Mouse (Mus musculus) spleen, adult 2 months (tissue): Measurements from ENCODE around the gene Sart3. TPM values are rescaled to one million over a fixed set of nuclear protein-coding genes. Genes with fewer than 3 reads are reported as not detected.
"Not testable (repeated sequence)": the region's sequence is repeated elsewhere in the genome, so short reads cannot be mapped to it uniquely, and the experiment has no call there.

Source experiments
- DNase-seq, 2 experiments: peaks; one replicate each; pipeline versions ENCODE4 v3.0.0 to v3.0.0-alpha.2; 2012 to 2021; ENCODE audit warnings: low spot score in 2 of 2, low read depth in 1 of 2
- H3K27ac ChIP-seq: fragments of 200-500 bp; 2 replicates; pipeline ENCODE4 v1.5.1; 2012; ENCODE audit warnings: low read length, inconsistent platforms; ENCODE audit not compliant: insufficient read depth
- H3K27me3 ChIP-seq: fragments of 200-500 bp; 2 replicates; pipeline ENCODE4 v1.6.1; 2012; ENCODE audit warnings: mild to moderate bottlenecking, moderate library complexity, low read length, inconsistent platforms; ENCODE audit not compliant: control insufficient read depth, insufficient read depth
- H3K36me3 ChIP-seq: fragments of 200-500 bp; 2 replicates; pipeline ENCODE4 v1.6.1; 2012; ENCODE audit warnings: mild to moderate bottlenecking, low read length, inconsistent platforms; ENCODE audit not compliant: control insufficient read depth, insufficient read depth
- H3K4me1 ChIP-seq: fragments of 200-500 bp; 2 replicates; pipeline ENCODE4 v1.6.1; 2011; ENCODE audit warnings: inconsistent platforms; ENCODE audit not compliant: control insufficient read depth, insufficient read depth, insufficient read length
- H3K4me3 ChIP-seq: fragments of 200-500 bp; 2 replicates; pipeline ENCODE4 v1.5.1; 2011; ENCODE audit warnings: mild to moderate bottlenecking, inconsistent platforms; ENCODE audit not compliant: insufficient read depth, insufficient read length; ENCODE audit errors: extremely low read depth
- CTCF ChIP-seq: fragments of 200-500 bp; IDR thresholded peaks from 2 replicates; pipeline ENCODE4 v1.5.1; 2011; ENCODE audit warnings: mild to moderate bottlenecking, inconsistent platforms; ENCODE audit not compliant: insufficient read depth, insufficient read length, insufficient replicate concordance; ENCODE audit errors: extremely low read depth
- POLR2A ChIP-seq: fragments of 200-500 bp; IDR thresholded peaks from 2 replicates; pipeline ENCODE4 v1.6.1; 2011; ENCODE audit warnings: low read depth, low read length, inconsistent platforms
- WGBS: fragments of 180-500 bp; shearing (Covaris S2); methylation state at CpG from one replicate; pipeline ENCODE4 v1.1.7; 2018; 5-methylcytosine and 5-hydroxymethylcytosine counted together
- polyA plus RNA-seq: library from polyadenylated mRNA; depleted of rRNA; stranded (reverse); fragments of >200 nt; gene quantifications from 2 replicates; pipeline ENCODE4 v1.2.3, GENCODE M21; 2012; rRNA removed

The Sart3 gene
- 27.2 and 28.0 TPM in 2 replicates for polyA plus RNA-seq

DNA sequence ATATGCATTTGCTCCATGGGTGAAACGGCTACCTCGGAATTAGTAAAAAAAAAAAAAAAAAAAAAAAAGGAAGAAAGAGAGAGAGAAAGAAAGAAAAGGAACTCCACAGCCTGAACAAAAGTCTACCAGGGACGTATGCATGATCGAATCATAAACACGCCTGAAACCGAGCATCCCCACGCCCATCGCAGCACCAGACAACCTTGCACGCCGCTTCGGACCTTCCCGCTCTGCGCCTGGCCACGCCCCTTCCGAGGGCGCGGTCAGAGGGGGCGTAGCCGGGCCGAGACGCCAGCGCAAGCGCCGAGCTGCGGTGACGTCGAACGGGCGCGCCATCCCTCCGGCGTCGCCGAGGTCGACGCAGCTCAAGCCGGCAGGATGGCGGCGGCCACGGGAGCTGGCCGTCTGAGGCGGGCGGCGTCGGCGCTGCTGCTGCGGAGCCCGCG, at the start of gene Sart3, which contains the start of gene Iscu:
Gene Sart3 (minus strand): TSS at position 61 of the 446 bp plus-strand sequence.
Gene Iscu (plus strand): TSS at position 299 of the 446 bp plus-strand sequence.
- Histone ChIP-seq H3K36me3 (peaks cover 11% of the 10 kb centered on the region; the same call in 1 of the 2 replicates), H3K27me3 (no peaks in the 10 kb centered on the region), H3K27ac (peak within 1 kb of the TSS; percentile 99), H3K4me3 (peak within 1 kb of the TSS; percentile 99), H3K4me1 (peaks cover 14% of the 10 kb centered on the region; the same call in 1 of the 2 replicates)
- TF ChIP-seq POLR2A, result peak; percentile 35; the same call in 1 of the 2 replicates
- no peak for TF ChIP-seq CTCF
- DNase-seq, result peak; percentile 91 to 95
- under 1% methylated on average over 49 of the region's 49 CpGs for WGBS

DNA sequence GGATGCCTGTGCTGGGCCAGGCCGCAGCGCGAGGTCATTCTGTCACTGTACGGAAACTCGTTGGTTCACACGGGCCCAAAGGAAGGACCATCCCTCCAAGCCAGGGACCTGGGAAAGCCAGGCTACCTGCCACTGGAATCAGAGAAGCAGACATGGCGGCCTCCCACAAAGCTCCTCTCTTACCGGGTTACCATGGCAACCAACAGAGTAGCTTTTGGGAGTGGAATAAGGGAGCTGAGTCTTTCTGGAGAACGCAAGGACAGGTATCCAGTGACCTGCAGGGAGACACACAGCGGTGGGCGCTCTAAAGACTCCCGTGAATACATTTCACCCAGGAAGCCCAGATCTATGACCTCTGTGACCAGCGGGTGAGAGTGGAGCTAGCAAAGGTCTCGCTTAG, 46.3 kb upstream of the Sart3 start:
- TF ChIP-seq POLR2A, result no peak
- no peak for TF ChIP-seq CTCF
- WGBS, result 93% methylated on average over 14 of the region's 14 CpGs
- Histone ChIP-seq H3K36me3 (peaks cover 19% of the 10 kb centered on the region), H3K4me1 (peaks cover 5% of the 10 kb centered on the region; the same call in 1 of the 2 replicates), H3K4me3 (no peak overlapping the region), H3K27ac (no peak overlapping the region), H3K27me3 (no peaks in the 10 kb centered on the region)
- no peak for DNase-seq

DNA sequence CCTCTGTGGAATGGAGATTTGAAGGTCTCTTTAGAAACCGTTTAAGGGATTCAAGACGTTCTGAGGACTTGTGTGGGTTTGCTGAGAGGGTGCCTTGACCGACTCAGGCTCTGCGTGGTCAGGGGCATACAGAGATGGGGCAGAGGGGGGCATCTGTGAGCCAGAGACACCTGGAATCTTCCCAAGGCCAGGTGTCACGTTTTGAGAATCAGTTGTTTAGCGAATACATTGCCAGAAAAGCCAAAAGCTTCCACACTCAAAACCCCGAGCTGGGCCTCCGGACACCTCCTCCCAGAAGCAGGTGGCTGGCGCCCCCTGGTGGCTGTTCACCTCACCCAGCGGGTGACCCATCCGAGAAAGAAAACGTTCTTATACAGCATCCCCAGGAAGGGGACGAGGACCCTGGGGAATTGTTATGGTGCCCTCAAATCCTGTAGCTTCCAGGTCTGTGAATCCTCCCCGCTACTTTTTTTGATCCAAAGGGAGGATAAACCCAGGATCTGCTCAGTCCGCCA, 43.4 kb upstream of the Sart3 start:
- Histone ChIP-seq H3K4me1 (peaks cover 8% of the 10 kb centered on the region; the same call in 1 of the 2 replicates), H3K36me3 (peaks cover 15% of the 10 kb centered on the region), H3K27me3 (no peaks in the 10 kb centered on the region), H3K27ac (no peak overlapping the region), H3K4me3 (no peak overlapping the region)
- peak; percentile 97 for TF ChIP-seq CTCF
- no peak for TF ChIP-seq POLR2A
- 15% methylated on average over 15 of the region's 15 CpGs for WGBS
- DNase-seq, result peak in 1 of 2 experiments; percentile 76

DNA sequence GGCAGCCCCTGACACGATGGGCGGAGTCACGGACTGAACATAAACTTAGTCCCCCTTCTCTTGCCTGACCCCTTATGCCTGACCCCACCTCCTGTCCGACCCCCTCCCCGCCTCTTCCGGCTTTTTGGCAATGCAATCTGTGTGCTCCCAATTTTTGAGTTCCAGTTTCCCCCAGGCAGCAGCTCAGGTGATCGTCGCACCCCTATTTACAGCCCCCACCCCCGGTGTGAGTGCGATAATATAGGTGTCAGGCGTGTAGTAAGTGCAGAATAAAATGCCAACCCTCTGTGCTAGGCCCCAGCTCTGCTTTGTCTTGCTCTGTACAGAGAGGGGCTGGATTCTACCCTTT, 42.7 kb upstream of the Sart3 start:
- H3K27me3 ChIP-seq, result no peaks in the 10 kb centered on the region
- no peak overlapping the region for H3K4me3 ChIP-seq
- no peak for DNase-seq
- H3K36me3 ChIP-seq, result peaks cover 15% of the 10 kb centered on the region
- no peak overlapping the region for H3K27ac ChIP-seq
- TF ChIP-seq POLR2A (no peak), CTCF (no peak)
- H3K4me1 ChIP-seq, result peaks cover 8% of the 10 kb centered on the region; the same call in 1 of the 2 replicates
- WGBS, result 59% methylated on average over 11 of the region's 11 CpGs

DNA sequence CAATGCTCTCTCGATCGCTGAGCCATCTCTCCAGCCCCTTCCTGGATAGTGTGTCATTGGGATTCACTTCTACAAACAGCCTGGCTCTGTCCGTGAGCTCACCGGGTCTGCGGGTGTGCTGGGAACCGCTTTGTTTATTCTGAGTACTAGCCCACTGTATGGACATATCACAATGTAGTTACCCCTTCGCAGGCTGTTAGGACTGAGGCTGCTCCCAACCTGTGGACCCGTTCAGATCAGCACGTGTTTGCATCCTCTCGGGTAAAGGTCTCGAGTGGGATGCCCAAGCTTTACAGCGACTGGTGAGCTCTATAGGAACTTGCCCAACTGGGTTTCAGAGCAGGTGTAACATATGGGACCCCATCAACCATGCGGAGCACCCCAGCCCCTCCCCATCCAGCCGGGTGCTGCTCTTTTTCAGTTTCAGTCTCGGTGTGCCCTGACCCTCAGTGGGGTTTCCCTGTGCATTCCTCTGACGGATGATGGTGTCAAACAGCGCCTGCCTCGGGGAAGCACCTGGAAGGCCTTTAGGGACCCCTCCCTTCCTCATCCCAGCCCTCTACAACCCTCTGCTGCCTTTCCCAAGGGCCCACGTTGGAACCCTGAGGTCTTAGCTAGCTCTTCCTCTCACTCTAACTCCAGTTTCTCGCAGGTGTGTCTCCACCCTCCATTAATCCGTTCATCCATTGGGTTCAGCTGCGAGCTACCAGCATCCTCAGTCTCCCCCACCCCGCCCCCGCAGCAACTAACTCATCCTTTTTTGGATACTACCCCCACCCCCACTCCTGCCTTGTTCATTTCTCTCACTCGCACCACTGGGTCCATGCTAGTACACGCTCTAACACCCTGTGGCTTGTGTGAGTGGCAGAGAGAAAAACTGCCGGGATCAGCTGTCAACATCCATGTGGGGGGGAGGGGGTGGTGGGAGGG, 42.1 kb upstream of the Sart3 start:
- 27% methylated on average over 27 of the region's 27 CpGs for WGBS

DNA sequence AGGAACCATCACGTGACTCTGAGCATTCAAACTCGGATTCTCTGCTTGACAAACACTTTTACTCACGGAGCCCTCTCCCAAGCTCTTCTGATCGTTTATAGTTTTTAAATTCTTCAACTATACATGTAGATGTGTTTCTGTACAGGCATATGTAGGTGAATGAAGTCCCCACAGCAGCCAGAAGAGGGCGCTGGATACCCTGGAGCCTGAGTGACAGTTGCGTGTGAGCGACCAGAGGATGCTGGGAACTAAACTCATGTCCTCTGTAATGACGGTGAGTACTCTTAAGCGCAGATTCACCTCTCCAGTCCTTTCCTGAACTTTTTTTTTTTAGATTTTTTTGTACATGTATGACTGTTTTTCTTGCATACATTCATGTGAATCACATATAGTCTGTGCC, 41.3 kb upstream of the Sart3 start:
- Histone ChIP-seq H3K36me3 (peaks cover 5% of the 10 kb centered on the region), H3K4me1 (peaks cover 8% of the 10 kb centered on the region; the same call in 1 of the 2 replicates), H3K27ac (no peak overlapping the region), H3K27me3 (no peaks in the 10 kb centered on the region), H3K4me3 (no peak overlapping the region)
- TF ChIP-seq CTCF, result peak; percentile 32; the same call in 1 of the 2 replicates
- no peak for TF ChIP-seq POLR2A
- 41% methylated on average over 9 of the region's 9 CpGs for WGBS
- peak in 1 of 2 experiments; percentile 36 for DNase-seq

More for the DNA sequence above, 42.1 kb upstream of the Sart3 start:
- peak overlapping the region; percentile 25; the same call in 1 of the 2 replicates for H3K4me3 ChIP-seq
- TF ChIP-seq CTCF (no peak), POLR2A (no peak)
- peaks cover 11% of the 10 kb centered on the region for H3K36me3 ChIP-seq
- no peaks in the 10 kb centered on the region for H3K27me3 ChIP-seq
- H3K4me1 ChIP-seq, result peaks cover 8% of the 10 kb centered on the region; the same call in 1 of the 2 replicates
- H3K27ac ChIP-seq, result no peak overlapping the region
- no peak for DNase-seq

DNA sequence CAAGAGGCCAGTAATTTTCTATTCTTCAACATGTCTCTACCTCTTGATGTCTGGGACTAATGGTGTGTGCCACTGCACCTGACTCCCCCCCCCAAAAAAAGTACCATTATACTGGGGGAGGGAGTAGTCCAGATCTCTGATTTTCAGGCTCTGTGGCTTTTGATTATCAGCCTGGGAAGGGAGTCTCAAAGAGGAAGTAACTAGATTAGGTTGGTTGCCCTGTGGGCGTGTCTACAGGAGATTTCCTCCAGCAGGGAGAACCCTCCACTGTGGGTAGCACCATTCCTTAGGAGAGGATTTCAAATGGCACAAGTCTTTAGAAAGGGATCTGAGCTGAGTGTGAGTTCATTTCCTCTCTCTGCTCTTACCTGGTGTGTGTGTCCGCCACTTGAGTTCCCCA, 40.3 kb upstream of the Sart3 start:
- H3K27ac ChIP-seq, result no peak overlapping the region
- DNase-seq, result no peak
- peaks cover 8% of the 10 kb centered on the region; the same call in 1 of the 2 replicates for H3K4me1 ChIP-seq
- no peak overlapping the region for H3K4me3 ChIP-seq
- no peak for TF ChIP-seq CTCF
- no peak for TF ChIP-seq POLR2A
- WGBS, result 62% methylated on average over 2 of the region's 2 CpGs
- no peaks in the 10 kb centered on the region for H3K27me3 ChIP-seq
- no peaks in the 10 kb centered on the region for H3K36me3 ChIP-seq

DNA sequence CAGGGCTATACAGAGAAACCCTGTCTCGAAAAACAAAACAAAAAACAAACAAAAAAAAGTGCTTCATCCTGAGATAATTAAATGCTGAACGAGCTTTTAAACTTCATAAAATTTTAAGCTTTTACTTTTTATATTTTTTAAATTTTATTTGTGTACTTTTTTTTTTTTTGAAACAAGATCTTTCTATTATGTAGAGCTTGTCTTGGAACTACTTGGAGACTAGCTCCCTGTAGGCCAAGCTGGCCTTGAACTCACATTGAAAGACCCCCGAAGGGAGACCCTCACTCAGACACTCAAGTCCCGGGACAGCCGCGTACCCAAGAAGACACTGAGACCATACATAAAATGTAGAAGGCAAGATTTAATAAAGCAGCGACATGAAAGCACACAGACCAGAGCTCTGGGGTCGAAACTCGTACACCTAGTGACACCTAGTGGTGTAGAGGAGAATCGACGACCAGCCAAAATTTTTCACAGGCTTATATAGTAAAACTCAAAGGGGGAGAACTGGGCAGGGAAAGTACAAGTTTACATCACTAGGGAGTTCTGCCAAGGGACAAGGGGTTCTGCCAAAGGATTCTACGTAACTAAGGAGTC, 39.6 kb upstream of the Sart3 start:
- WGBS, result 21% methylated on average over 11 of the region's 12 CpGs
- H3K4me3 ChIP-seq, H3K27ac ChIP-seq, H3K4me1 ChIP-seq, DNase-seq, H3K36me3 ChIP-seq, H3K27me3 ChIP-seq: not testable (repeated sequence)
